Mouse (Mus musculus): ENCODE data around the gene Golph3. TPM values are rescaled to one million over a fixed set of nuclear protein-coding genes. Genes with fewer than 3 reads are reported as not detected.

The Golph3 gene
- total and polyA plus RNA-seq, 3 experiments, result 81.1 to 149 (median 99.2) TPM

GRCm38 (mm10) chr15:12308539-12308938 lies 12.7 kb upstream of the Golph3 start:
- Histone ChIP-seq H3K4me1 (ENCODE audit: control insufficient read depth in 1 of 2, insufficient read depth in 2 of 2, low read length in 2 of 2) (peaks cover 18 to 47% of the 10 kb centered on the region in 2 experiments), H3K27ac (ENCODE audit: control insufficient read depth, low read depth, low read length) (peak overlapping the region; percentile 75), H3K79me2 (ENCODE audit: control insufficient read depth, insufficient read depth, low read length, poor library complexity) (no peaks in the 10 kb centered on the region), H3K9me3 (replicated peaks; ENCODE audit: insufficient read depth, low read length) (no peaks in the 10 kb centered on the region), H3K9ac (ENCODE audit: control insufficient read depth, low read depth, low read length, poor library complexity, severe bottlenecking) (peak overlapping the region; percentile 60), H3K4me3 (ENCODE audit: control insufficient read depth in 1 of 2, insufficient read depth in 1 of 2, low read depth in 2 of 2, low read length in 2 of 2) (peak overlapping the region; percentile 29 to 53), H3K36me3 (ENCODE audit: control insufficient read depth in 1 of 2, insufficient read depth in 2 of 2, low read length in 2 of 2) (peaks cover 0 to 49% of the 10 kb centered on the region in 2 experiments; a peak in 2 of 4 replicates), H3K27me3 (ENCODE audit: control insufficient read depth in 1 of 2, insufficient read depth in 2 of 2, low read length in 2 of 2) (no peaks in the 10 kb centered on the region)
- DNase-seq (ENCODE audit: low read depth, low spot score), result peak; percentile 79
- TF ChIP-seq SIN3A (IDR thresholded peaks at IDR 0.05; ENCODE audit: low read length) (peak; percentile 58), MAX (IDR thresholded peaks at IDR 0.05; ENCODE audit: low read length) (no peak), MXI1 (IDR thresholded peaks at IDR 0.05; ENCODE audit: low read depth, low read length) (no peak), SMC3 (IDR thresholded peaks at IDR 0.05; ENCODE audit: low read depth, low read length) (no peak), ELF1 (IDR thresholded peaks at IDR 0.05; ENCODE audit: low read depth, low read length) (no peak), BHLHE40 (IDR thresholded peaks at IDR 0.05; ENCODE audit: borderline replicate concordance, low read depth, low read length) (no peak), CHD2 (IDR thresholded peaks at IDR 0.05; ENCODE audit: low read length) (no peak), GABPA (IDR thresholded peaks at IDR 0.05; ENCODE audit: low read depth, low read length) (no peak), ZKSCAN1 (IDR thresholded peaks at IDR 0.05; ENCODE audit: low read depth, low read length) (no peak), POLR2AphosphoS2 (IDR thresholded peaks at IDR 0.05; ENCODE audit: low read length) (no peak), KAT2A (conservative IDR thresholded peaks at IDR 0.05; ENCODE audit: low read depth, low read length) (no peak), ETS1 (IDR thresholded peaks at IDR 0.05; ENCODE audit: low read depth, low read length) (peak; percentile 62; the same call in 1 of the 2 replicates), MAZ (IDR thresholded peaks at IDR 0.05; ENCODE audit: low read depth, low read length) (peak; percentile 24; the same call in 1 of the 2 replicates), TCF12 (IDR thresholded peaks at IDR 0.05; ENCODE audit: low read depth, low read length) (peak; percentile 40; the same call in 1 of the 2 replicates), JUND (IDR thresholded peaks at IDR 0.05; ENCODE audit: low read depth, low read length) (no peak), HCFC1 (IDR thresholded peaks at IDR 0.05; ENCODE audit: low read depth, low read length) (no peak), ZNF384 (IDR thresholded peaks at IDR 0.05; ENCODE audit: low read depth, low read length) (no peak), ZMIZ1 (IDR thresholded peaks at IDR 0.05; ENCODE audit: low read depth, low read length) (no peak), NRF1 (IDR thresholded peaks at IDR 0.05; ENCODE audit: insufficient read depth, low read depth, low read length, poor library complexity, severe bottlenecking) (no peak), POLR2AphosphoS5 (IDR thresholded peaks at IDR 0.05; ENCODE audit: borderline replicate concordance, low read depth, low read length) (no peak), CHD1 (IDR thresholded peaks at IDR 0.05; ENCODE audit: low read depth, low read length) (no peak), ZC3H11A (IDR thresholded peaks at IDR 0.05; ENCODE audit: low read depth, low read length) (0 out of 2 replicates have a peak, but pooled peaks have one; percentile 4), E2F4 (IDR thresholded peaks at IDR 0.05; ENCODE audit: borderline replicate concordance, low read depth, low read length) (no peak), GATA1 (IDR thresholded peaks at IDR 0.05; ENCODE audit: low read depth, low read length) (peak; percentile 44; the same call in 1 of the 2 replicates), CTCF (IDR thresholded peaks at IDR 0.05 in 2 of 3, conservative IDR thresholded peaks at IDR 0.05 in 1 of 3; ENCODE audit: control insufficient read depth in 1 of 3, insufficient read depth in 1 of 3, low read depth in 2 of 3, low read length in 3 of 3, poor library complexity in 1 of 3, severe bottlenecking in 1 of 3) (no peak), MYB (IDR thresholded peaks at IDR 0.05; ENCODE audit: low read depth, low read length) (no peak), POLR2A (IDR thresholded peaks at IDR 0.05; ENCODE audit: control insufficient read depth in 1 of 2, insufficient read depth in 1 of 2, low read depth in 1 of 2, low read length in 2 of 2, poor library complexity in 1 of 2) (no peak), USF2 (IDR thresholded peaks at IDR 0.05; ENCODE audit: borderline replicate concordance in 1 of 2, insufficient read depth in 1 of 2, low read depth in 1 of 2, low read length in 2 of 2) (no peak), MEF2A (IDR thresholded peaks at IDR 0.05; ENCODE audit: extremely low read depth, insufficient replicate concordance, low read depth, low read length, poor library complexity, severe bottlenecking) (no peak), RCOR1 (IDR thresholded peaks at IDR 0.05; ENCODE audit: low read depth, low read length) (no peak), UBTF (IDR thresholded peaks at IDR 0.05; ENCODE audit: borderline replicate concordance, insufficient read depth, low read depth, low read length) (no peak), USF1 (IDR thresholded peaks at IDR 0.05; ENCODE audit: low read depth, low read length) (no peak), EP300 (IDR thresholded peaks at IDR 0.05; ENCODE audit: low read depth in 1 of 2, low read length in 2 of 2) (peak in 1 of 2 experiments; percentile 52; a peak in 2 of 4 replicates), NELFE (IDR thresholded peaks at IDR 0.05; ENCODE audit: low read depth, low read length) (no peak), TBP (IDR thresholded peaks at IDR 0.05; ENCODE audit: low read depth, low read length) (0 out of 2 replicates have a peak, but pooled peaks have one; percentile 37), MAFK (IDR thresholded peaks at IDR 0.05; ENCODE audit: borderline replicate concordance, low read depth, low read length) (no peak), RAD21 (IDR thresholded peaks at IDR 0.05; ENCODE audit: low read depth, low read length) (no peak)

Measured in MEL (cell line).